Mouse (Mus musculus) liver, adult 2 months (tissue): ENCODE measurements around the gene Xrcc4.

Source experiments
- CTCF ChIP-seq: fragments of 200-500 bp; IDR thresholded peaks from 2 replicates; pipeline ENCODE4 v1.5.1; 2011; ENCODE audit warnings: low read depth, low read length, control low read depth
- POLR2A ChIP-seq: fragments of 200-500 bp; IDR thresholded peaks from 2 replicates; pipeline ENCODE4 v1.6.1; 2011; ENCODE audit warnings: low read length, control low read depth; ENCODE audit not compliant: insufficient read depth; ENCODE audit errors: extremely low read depth

GRCm38 (mm10) chr13:89914332-89914731 is 175.1 kb downstream of the Xrcc4 start:
- no peak for TF ChIP-seq CTCF
- TF ChIP-seq POLR2A: no peak
